Mouse (Mus musculus): ENCODE measurements around the gene Hltf.
"Not testable (repeated sequence)": the region's sequence is repeated elsewhere in the genome, so short reads cannot be mapped to it uniquely, and the experiment has no call there.

Hltf gene

DNA sequence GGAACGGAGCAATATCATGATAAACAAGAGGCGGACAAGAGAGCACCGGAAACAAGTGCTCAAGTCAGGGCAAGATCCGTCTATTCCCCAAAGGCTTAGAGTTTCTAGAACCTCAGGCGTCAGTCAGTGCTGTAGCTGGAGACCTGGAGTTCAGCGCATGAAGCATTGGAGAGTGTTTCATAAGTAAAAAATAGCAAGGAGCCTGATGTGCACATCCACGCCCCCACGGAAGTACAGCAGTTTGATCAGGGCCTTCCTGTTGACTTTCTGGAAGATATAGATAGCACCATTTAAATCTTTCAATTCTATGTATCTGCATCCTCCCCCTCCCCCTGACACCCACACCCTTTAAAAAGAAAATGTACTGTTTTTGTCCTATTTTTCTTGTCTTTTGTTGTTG lies 46.7 kb downstream of the Hltf start:
- DNase-seq (ENCODE audit: extremely low read depth, low read depth, low spot score): no peak

DNA sequence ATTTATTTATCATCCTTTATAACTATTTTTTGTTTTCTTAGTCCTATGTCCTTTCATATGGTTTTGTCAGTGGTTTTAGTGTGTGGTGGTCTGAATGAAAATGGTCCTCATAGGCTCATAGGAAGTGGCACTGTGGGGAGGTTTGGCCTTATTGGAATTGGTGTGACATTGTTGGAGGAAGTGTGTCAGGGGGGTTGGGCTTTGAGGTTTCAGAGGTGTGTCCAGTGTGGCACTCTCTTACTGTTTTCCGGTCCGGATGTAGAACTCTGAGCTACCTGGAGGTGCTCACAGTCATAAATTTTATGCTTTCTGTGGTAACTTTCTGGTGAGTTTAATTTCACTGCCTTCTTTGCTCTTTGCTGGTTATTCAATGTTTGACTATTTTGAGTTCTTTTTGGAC lies 47.2 kb downstream of the Hltf start:
- no peak for DNase-seq (ENCODE audit: extremely low read depth, low read depth, low spot score)

DNA sequence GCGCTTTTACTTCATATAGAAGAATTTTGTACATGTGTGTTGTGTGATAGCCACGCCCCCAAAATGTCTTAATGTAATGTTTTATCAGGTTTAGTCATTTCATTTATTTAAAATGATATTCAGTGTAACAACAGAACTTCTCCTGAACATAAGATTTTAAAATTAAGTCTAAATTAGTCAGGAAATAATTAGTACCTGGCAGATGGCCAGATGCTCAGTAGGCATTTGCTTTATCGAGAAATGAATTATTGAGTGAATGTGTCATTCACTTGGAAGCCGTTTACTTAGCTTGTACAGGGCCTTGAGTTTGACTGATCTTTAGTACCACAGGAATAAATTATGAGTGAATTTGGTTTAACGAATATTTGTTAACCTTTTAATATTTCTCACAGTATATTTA lies 51.3 kb downstream of the Hltf start:
- DNase-seq (ENCODE audit: extremely low read depth, low read depth, low spot score): no peak

DNA sequence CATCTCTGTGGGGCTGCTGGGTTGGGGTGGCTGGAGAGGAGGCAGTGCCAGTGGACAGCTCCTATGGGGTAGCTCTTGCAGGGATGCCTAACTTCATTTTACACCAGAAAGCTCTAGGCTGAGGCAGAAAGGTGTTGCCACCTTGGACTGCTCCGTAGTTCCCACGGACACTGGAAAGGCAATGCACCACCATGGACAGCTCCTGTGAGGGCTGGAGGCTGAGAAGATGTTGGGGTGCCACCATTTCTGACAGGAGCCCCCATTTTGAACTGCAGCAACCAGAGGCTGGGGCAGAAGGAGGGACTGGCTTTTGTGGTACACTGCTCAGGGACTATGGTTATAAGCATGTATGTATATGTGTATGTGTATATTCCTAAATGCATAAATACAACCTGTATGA lies 54.3 kb downstream of the Hltf start:
- no peak for DNase-seq (ENCODE audit: extremely low read depth, low read depth, low spot score)

DNA sequence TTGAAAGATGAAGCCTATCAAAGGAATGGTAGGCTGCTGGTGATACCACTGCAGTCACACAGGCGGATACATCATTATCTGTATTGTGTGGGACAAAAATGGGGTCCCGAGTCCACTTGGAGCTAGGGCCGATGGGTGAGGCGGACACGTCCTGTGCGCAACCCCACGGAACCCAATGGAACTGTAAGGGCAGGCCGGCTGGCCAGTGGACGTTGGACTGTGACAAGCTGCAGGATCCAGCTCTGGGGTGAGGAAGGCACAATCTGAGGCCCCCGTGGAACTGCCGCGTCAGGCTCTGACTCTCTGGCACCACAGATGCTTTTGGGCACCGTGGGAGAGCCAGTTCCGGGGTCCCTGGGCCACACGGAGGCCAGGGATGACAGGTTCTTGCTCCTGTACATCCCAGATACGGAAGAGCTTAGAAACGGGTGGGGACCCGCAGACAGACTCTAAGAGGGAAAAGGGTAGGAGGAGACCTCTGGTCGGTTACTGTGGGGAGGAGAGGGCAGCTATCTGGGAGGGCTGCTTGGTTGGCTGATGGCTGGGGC lies 61.5 kb downstream of the Hltf start:
- DNase-seq (ENCODE audit: extremely low read depth, low read depth, low spot score): no peak

DNA sequence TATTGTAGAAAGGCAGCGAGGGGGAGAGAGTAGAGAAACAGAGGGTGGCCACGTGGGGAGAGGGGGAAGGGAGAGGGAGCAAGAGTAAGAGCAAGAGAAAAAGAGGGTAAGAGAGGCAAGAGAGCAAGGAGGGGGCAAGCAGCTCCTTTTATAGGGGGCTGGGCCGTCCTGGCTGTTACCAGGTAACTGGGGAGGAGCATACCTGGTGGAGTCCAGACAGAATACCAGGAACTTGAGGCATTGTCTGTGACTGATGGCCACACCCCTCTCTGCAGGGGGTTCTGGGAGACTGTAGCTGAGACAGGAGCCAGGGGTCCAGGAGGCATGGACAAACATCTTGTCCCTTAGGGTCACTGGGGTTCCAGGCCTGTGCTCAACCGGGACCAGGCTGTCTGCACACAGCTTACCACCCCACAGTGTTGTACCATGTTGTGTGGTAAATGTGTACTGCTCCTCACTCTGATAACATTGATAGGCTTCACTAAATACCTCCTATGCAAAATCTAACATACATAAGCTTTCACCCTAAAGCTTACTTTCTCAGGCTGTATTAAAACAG lies 62.2 kb downstream of the Hltf start:
- DNase-seq (ENCODE audit: extremely low read depth, low read depth, low spot score): no peak

DNA sequence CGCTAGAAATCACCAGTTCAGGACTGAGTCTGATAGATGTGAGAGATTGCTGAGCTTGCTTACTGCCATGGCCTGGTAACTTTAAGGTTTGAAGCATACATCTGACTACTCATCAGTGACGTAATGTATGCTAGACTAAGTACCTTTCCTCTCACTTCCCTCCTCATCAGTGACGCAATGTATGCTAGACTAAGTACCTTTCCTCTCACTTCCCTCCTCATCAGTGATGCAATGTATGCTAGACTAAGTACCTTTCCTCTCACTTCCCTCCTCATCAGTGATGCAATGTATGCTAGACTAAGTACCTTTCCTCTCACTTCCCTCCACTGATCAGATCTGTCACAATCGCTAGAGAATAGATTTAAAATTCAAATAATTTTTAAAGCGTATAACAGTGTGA lies 64.0 kb downstream of the Hltf start:
- DNase-seq (ENCODE audit: extremely low read depth, low read depth, low spot score): not testable (repeated sequence)

DNA sequence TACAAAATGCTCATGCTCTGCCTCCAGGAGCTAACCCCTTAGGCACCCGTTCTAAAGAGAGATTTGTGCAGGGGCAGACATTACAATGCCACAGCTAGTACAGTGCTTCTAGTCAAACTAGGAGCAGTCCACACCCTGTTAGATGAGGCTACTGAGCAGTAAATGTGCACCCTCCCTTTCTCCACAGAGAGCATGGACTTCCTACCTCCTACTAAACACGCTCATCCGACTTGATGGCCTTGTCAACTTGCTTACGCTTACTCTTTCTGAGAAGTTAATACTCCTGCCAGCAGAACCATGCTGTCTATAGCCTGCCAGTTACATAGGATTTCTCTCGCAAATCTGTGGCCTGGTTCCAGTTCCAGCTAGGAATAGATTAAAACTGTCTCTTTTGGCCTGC lies 68.0 kb downstream of the Hltf start:
- DNase-seq (ENCODE audit: extremely low read depth, low read depth, low spot score): no peak

DNA sequence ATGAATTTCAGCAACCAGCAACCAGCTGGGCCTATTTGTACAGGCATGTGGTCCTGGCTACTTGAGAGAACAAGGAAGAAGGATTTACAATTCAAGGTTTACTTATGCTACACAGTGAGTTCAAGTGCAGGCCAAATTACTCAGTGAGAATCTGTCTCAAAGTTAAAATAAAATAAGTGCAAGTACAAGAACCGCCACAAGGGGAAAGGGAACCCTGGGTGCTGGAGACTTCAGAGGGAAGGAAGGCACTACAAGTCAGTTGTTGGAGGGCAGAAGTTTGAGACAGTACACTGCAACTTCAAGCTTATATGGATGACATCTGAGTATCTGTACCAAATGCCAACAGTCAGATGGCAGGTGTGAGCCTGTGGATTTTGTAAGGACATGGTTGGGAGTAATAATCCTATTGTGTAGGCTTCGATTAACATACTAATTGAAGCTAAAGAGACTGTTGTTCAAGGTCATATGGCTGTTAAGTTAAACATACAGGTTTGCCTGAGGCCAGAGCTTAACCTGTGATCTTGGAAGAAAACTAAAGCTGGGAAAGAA lies 69.5 kb downstream of the Hltf start:
- no peak for DNase-seq (ENCODE audit: extremely low read depth, low read depth, low spot score)

DNA sequence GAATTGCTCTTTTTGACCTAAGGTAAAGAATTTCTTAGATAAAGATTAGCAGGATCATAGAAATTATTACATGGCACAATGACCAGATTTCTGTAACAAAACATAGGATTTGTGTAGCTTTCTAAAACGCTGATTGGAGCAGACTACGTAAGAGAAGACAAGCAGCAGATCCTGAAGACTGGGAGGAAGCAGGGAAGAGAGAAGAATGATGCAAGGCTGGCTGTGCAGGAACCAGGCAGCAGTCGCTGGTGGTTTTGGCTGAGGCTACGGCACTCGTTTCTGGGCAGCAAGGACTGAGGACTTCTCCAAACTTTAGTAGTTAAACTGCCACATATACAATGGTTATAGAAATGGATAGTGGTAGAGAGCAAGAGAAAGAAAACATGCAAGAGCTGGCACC lies 71.9 kb downstream of the Hltf start:
- DNase-seq (ENCODE audit: extremely low read depth, low read depth, low spot score): no peak

DNA sequence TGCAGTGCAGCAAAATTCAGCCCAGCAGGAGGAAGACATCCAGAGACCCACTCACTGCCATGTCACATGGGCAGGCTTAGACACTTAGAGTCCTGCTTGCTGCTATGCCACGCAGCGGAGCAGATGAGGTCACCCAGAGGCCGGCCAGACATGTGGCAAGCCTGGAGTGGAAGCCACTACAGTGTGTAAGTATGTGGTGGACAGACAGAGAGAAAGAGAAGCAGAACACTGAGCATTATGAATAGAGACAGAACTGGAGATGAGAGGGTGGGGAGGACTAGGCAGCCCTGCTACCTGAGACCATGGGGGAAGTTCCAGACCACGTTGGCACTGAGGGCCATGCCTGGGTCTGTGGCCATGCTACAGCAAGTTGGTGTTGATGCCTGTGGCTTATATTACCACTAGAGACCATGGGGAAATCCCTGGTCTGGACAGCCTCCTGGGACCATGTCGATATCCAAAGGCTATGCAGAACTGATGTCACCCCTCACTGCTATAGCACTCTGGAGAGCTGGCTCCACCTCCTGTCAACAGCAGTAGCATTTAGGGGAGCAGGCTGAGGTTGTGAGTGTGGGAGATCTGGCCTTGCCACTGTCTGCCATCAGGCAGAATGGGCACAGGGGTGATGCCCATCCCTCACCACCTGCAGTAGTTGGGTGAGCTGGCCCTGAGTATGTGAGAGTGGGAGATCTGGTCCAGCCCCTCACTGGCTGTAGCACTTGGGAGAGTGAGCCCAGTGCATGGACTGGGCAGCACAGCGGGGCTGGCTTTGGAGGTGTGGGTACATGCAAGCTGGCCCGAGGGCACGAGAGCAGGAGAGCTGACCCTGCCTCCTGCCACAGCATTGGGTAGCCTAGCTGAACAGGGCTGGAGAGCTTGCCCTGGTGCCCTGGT lies 73.1 kb downstream of the Hltf start:
- DNase-seq (ENCODE audit: extremely low read depth, low read depth, low spot score): no peak

DNA sequence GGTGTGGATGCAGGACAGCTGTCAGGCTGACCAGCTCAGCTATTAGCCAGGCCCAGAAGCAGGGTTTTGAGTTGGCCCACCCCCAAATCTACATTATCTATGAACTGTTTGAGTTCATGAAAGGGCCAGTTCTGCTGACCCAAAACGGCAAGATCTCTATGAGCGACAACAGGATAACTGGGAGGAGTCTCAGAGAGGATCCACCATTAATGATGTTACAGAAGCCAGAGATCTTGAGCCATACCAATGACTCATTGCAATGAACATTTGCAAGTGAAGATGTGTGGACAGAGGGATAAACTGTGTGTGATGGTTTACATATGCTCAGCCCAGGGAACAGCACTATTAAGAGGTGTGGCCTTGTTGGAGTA lies 73.7 kb downstream of the Hltf start:
- no peak for DNase-seq (ENCODE audit: extremely low read depth, low read depth, low spot score)

DNA sequence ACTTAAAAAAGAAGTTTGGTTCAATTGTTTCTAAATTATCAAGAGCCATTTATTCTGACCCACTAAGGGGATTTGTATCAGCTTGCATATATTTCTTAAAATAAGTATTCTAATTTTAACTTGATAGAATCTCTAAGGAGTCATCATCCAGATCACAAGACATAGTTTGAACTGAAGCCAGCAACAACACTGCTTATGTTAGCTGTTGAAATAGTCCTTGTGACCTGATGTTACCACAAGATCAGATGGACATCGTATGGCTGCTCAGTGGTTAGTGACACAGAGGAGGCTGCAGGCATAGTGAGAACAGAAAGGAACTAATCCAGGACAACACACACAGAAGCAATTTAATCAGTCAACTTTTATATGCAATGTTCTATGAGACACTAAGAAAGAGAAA lies 75.1 kb downstream of the Hltf start:
- peak; percentile 30 for DNase-seq (ENCODE audit: extremely low read depth, low read depth, low spot score)

DNA sequence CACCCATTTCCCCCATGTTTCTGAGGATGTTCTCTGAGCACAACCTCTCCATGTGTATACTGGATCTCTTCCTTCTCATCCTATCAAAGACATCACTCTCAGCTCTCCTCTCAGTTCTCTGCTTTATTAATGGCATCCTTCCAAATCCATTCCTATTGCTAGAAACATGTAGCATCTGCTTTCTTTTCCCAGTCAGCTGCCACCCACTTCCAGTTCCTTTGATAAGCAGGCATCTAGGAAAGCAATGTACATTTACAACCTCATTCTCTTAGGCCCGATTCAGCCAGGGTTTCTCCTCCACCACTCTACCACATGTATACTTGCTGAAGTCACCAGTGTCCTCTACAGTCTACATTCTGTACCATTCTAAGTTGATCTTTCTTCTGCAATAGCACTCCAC lies 76.1 kb downstream of the Hltf start:
- no peak for DNase-seq (ENCODE audit: extremely low read depth, low read depth, low spot score)

DNA sequence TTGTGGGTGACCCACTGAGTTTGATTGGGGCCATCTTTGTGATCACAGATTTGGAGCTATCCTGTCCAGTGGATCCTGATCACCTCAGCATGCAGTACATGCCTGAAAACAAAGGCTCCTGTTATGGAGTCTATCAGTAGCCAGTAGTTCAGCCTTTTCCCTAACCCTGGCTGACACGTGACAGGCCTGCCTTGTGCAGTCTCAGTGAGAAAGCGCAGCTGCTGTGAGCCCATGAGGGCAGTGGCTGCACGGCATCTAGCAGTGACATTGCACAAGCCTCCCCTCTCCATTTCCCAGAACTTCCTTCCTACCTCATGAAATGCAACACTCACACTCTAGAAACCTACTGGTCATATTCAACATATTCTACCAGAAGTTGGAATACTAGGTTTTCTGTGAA lies 76.9 kb downstream of the Hltf start:
- no peak for DNase-seq (ENCODE audit: extremely low read depth, low read depth, low spot score)

DNA sequence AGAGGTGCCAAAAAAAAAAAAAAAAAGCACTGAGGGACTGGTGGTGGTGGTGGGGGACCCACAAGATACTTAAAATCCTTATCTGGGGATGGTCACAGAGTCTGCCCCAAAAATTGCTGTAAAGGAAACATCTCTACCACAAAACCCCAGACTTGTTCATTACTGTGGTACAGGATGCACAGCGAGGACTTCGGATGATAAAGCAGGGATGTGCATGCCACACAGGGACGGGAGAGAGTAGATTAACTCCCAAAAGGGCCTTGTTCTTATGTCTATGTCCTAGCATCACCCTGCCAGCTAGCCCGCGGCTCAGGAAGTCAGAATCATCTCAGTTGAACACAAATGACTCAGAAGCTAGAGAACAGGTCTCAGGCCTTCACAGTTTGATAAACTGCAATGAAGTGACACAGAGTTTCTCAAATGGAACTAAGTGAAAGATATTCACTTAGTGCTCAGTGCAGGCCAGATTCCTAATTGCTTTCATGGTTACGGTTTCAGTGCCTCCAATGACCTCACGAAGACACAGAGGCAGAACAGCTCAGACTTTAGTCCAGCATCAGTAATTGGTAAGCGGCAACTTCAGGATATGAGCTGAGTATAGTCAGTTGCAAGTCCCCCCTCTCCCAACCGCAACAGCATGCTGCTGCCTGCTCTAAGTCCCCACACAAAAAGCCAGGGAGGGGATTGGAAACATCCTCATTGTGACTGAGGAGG lies 79.4 kb downstream of the Hltf start:
- DNase-seq (ENCODE audit: extremely low read depth, low read depth, low spot score): no peak

DNA sequence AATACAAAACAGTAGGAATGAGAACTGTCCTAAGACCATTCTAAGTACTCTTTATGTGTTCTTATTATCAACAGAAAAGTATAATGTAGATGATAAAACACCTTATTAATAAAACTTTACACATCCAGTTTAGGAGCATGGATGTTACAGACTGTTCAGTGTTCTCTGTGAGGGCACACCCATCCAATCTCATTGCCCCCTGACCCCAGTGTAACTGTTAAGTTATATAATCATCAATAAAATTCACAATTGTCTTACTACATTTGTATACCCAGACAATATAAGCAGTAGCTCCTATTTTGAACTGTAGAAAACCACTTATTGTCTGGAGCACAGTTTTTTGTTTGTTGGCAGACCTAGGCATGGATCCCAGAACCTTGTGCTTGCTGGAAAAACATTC lies 83.6 kb downstream of the Hltf start:
- DNase-seq (ENCODE audit: extremely low read depth, low read depth, low spot score): no peak

DNA sequence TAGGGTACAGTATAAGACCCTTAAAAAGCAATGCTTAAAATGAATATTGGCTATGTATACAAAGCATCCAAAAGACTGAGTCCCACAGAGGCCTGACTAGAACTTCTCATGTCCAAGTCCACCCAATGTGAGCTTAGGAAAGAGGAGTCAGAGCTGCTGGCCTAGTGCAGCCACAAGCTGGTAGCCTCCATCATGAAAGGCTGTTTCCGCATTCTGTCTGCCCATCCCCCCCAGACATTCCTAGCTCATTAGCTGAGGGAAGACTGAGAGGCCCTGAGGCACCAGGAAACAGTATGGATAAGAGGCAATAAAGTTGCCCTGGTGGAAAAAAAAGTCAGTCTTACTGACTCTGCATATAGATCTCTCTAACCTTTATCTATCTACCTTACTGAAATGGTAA lies 84.1 kb downstream of the Hltf start:
- DNase-seq (ENCODE audit: extremely low read depth, low read depth, low spot score): no peak

DNA sequence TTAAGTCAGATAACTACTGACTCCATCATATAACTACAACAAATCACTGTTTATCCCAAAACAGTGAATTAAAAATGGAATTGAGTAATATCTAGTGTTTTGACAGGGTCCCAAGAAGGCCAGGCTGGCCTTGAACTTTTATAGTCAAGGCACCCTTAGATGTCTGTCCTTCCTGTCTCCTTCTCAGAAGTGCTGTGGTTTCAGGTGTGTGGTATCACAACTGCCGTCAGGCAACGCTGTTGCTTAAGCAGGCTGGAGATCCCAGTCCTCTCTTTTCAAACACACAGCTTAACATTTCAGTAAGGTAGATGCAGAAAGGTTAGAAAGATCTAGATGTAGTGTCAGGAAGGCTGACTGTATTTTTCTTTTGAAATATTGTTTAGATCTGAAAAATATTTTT lies 84.5 kb downstream of the Hltf start:
- DNase-seq (ENCODE audit: extremely low read depth, low read depth, low spot score): no peak

DNA sequence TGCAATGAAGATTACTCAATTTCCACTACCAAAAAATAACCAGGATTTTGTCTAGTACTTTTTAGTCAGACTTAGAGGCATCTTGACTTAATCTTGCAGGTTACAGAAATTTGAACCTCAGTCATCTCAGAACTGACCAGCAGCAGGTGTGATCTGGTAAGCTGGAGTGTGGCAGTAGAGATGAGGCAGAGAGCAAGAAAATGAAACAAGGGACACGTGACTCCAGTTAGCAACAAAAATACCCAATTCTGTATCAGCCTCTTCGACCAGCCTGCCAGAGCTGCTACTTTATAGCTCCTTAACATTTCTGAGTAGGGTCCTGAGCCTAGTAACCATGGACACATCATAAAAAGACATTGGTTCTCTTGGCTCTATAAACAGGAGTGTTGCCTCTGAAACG lies 85.0 kb downstream of the Hltf start:
- no peak for DNase-seq (ENCODE audit: extremely low read depth, low read depth, low spot score)

DNA sequence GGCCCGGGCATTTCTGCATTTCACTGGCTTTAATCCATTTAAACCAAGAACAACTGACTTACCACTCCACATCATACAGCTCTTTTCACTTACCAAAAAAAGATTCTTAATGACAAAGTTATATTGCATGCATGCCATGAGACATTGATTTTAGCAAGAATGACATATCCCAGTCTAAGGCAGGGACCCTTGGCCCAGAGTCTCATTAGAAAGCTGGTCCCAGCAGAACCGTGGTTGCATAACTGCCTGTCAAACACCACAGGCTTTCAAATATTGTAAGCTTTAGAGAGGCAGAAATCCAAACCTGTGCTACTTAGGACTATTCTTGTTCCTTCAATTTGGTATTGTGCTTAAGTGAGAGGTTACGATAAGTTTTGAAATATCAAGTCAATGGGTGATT lies 86.1 kb downstream of the Hltf start:
- DNase-seq (ENCODE audit: extremely low read depth, low read depth, low spot score): no peak

DNA sequence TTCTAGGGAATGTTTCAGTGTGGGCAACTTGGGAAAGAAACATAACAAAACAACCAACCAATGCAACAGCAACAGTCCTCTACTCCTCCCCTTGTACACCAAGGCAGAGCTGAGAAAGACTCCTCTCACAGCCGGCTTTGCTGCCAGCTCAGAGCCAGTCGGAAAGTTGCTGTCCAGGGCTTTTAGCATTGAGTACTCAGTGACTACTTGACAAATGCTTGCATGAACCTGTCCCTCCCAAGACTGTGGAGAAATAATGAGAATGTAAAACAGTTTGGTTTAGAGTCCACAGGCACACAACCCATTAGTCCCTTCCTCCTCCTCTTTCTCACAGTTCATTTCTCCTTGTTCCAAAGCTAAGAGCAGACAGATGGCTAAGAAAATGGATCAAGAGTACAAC lies 86.8 kb downstream of the Hltf start:
- DNase-seq (ENCODE audit: extremely low read depth, low read depth, low spot score): no peak
